Mouse (Mus musculus): Measurements from ENCODE around the gene Acbd3.

The Acbd3 gene

GRCm38 (mm10) chr1:180791821-180792480 is 66.1 kb downstream of the Acbd3 start:
- no peak for DNase-seq

GRCm38 (mm10) chr1:180792814-180793213 is 67.0 kb downstream of the Acbd3 start:
- no peak for DNase-seq

- peak; percentile 64 to 79 for DNase-seq
Measured at GRCm38 (mm10) chr1:180793445-180794117, 67.7 kb downstream of the Acbd3 start.

- peak; percentile 37 to 55 for DNase-seq
Measured at GRCm38 (mm10) chr1:180794170-180794569, 68.3 kb downstream of the Acbd3 start.

GRCm38 (mm10) chr1:180798660-180799059 is 72.8 kb downstream of the Acbd3 start:
- no peak for DNase-seq

- DNase-seq, result no peak
Measured at GRCm38 (mm10) chr1:180799253-180799652, 73.4 kb downstream of the Acbd3 start.

GRCm38 (mm10) chr1:180800022-180800421 is 74.2 kb downstream of the Acbd3 start:
- no peak for DNase-seq

- no peak for DNase-seq
Measured at GRCm38 (mm10) chr1:180800814-180801213, 75.0 kb downstream of the Acbd3 start.

GRCm38 (mm10) chr1:180801466-180801994 is 75.7 kb downstream of the Acbd3 start:
- DNase-seq, result no peak
